Mouse (Mus musculus) forebrain, embryonic 11.5 days (tissue): Measurements from ENCODE around the gene Agtrap. TPM values are rescaled to one million over a fixed set of nuclear protein-coding genes. Genes with fewer than 3 reads are reported as not detected.
"Not testable (repeated sequence)": the region's sequence is repeated elsewhere in the genome, so short reads cannot be mapped to it uniquely, and the experiment has no call there.

Source experiments
- ATAC-seq: fragments of 200-750 bp; cut with Nextera tagmentation; replicated peaks from 2 replicates; pipeline ENCODE4 v1.8.0; 2017; ENCODE audit warnings: moderate TSS enrichment; ENCODE audit not compliant: low FRiP score
- DNase-seq: peaks from one replicate; pipeline ENCODE4 v3.0.0-alpha.2; 2017; ENCODE audit warnings: low spot score
- H3K27ac ChIP-seq: fragments of 300-500 bp; sonication (generic); 2 replicates; pipeline ENCODE4 v1.5.1; 2014; ENCODE audit warnings: low read depth, low read length
- H3K27me3 ChIP-seq: fragments of 300-500 bp; sonication (generic); 2 replicates; pipeline ENCODE4 v1.6.1; 2014; ENCODE audit warnings: mild to moderate bottlenecking, low read length, mixed read lengths; ENCODE audit not compliant: control insufficient read depth, insufficient read depth
- H3K36me3 ChIP-seq: fragments of 300-500 bp; sonication (generic); 2 replicates; pipeline ENCODE4 v1.6.1; 2014; ENCODE audit warnings: mild to moderate bottlenecking, low read length, moderate library complexity, mixed read lengths; ENCODE audit not compliant: control insufficient read depth, insufficient read depth
- H3K4me1 ChIP-seq: fragments of 300-500 bp; sonication (generic); replicated peaks from 2 replicates; pipeline ENCODE4 v1.6.1; 2014; ENCODE audit warnings: low read length, mixed read lengths; ENCODE audit not compliant: control insufficient read depth, insufficient read depth
- H3K4me2 ChIP-seq: fragments of 300-500 bp; sonication (generic); 2 replicates; pipeline ENCODE4 v1.6.1; 2014; ENCODE audit warnings: low read depth, mild to moderate bottlenecking, low read length, moderate library complexity, mixed read lengths; ENCODE audit not compliant: severe bottlenecking
- H3K4me3 ChIP-seq: fragments of 300-500 bp; sonication (generic); 2 replicates; pipeline ENCODE4 v1.5.1; 2014; ENCODE audit warnings: low read depth, low read length
- H3K9ac ChIP-seq: fragments of 300-500 bp; sonication (generic); 2 replicates; pipeline ENCODE4 v1.6.1; 2014; ENCODE audit warnings: low read length
- H3K9me3 ChIP-seq: fragments of 300-500 bp; sonication (generic); 2 replicates; pipeline ENCODE4 v1.6.1; 2016; ENCODE audit warnings: low read length, mixed read lengths; ENCODE audit not compliant: control insufficient read depth
- WGBS: fragments of 180-500 bp; shearing (Covaris S2); extraction: QIAGEN DNeasy Blood & Tissue Kit; methylation state at CpG from one replicate; pipeline ENCODE4 v1.1.7; 2014; 5-methylcytosine and 5-hydroxymethylcytosine counted together
- polyA plus RNA-seq: library from polyadenylated mRNA; unstranded; fragments of >200 nt; fragmentation: Nextera tagmentation; extraction: Ambion mirVana; gene quantifications from 2 replicates; pipeline ENCODE4 v1.2.1, GENCODE M21; 2014

Agtrap gene
- polyA plus RNA-seq, 1 experiment from 2014 or later, result 15.0 TPM

GRCm38 (mm10) chr4:148053417-148053920 is 34.4 kb downstream of the Agtrap start:
- Histone ChIP-seq H3K27me3 (no peaks in the 10 kb centered on the region), H3K4me2 (no peak overlapping the region), H3K27ac (no peak overlapping the region), H3K4me1 (no peaks in the 10 kb centered on the region), H3K4me3 (no peak overlapping the region), H3K36me3 (peaks cover 6% of the 10 kb centered on the region; the same call in 1 of the 2 replicates), H3K9ac (no peak overlapping the region), H3K9me3 (no peaks in the 10 kb centered on the region)
- 94% methylated on average over 12 of the region's 12 CpGs for WGBS
- DNase-seq, result no peak
- no peak for ATAC-seq

- Histone ChIP-seq H3K4me2 (no peak overlapping the region), H3K27ac (no peak overlapping the region), H3K4me3 (no peak overlapping the region), H3K27me3 (no peaks in the 10 kb centered on the region), H3K4me1 (no peaks in the 10 kb centered on the region), H3K9ac (no peak overlapping the region), H3K36me3 (peaks cover 6% of the 10 kb centered on the region; the same call in 1 of the 2 replicates), H3K9me3 (no peaks in the 10 kb centered on the region)
- ATAC-seq, result no peak; the same call in 1 of the 2 replicates
- no peak for DNase-seq
- WGBS, result 74% methylated on average over 2 of the region's 2 CpGs
Measured at GRCm38 (mm10) chr4:148052976-148053375, 34.9 kb downstream of the Agtrap start.

GRCm38 (mm10) chr4:148051886-148052285 is 35.9 kb downstream of the Agtrap start:
- no peak for ATAC-seq
- Histone ChIP-seq H3K27me3 (no peaks in the 10 kb centered on the region), H3K4me2 (no peak overlapping the region), H3K9ac (no peak overlapping the region), H3K36me3 (peaks cover 6% of the 10 kb centered on the region; the same call in 1 of the 2 replicates), H3K9me3 (no peaks in the 10 kb centered on the region), H3K4me3 (no peak overlapping the region), H3K27ac (no peak overlapping the region), H3K4me1 (no peaks in the 10 kb centered on the region)
- DNase-seq, result no peak
- WGBS, result 89% methylated on average over 11 of the region's 11 CpGs

- no peak; the same call in 1 of the 2 replicates for ATAC-seq
- no peak overlapping the region for H3K4me2 ChIP-seq
- H3K27me3 ChIP-seq, result no peaks in the 10 kb centered on the region
- no peaks in the 10 kb centered on the region for H3K9me3 ChIP-seq
- H3K4me3 ChIP-seq, result no peak overlapping the region
- no peaks in the 10 kb centered on the region for H3K4me1 ChIP-seq
- WGBS, result 94% methylated on average over 13 of the region's 13 CpGs
- H3K36me3 ChIP-seq, result peaks cover 6% of the 10 kb centered on the region; the same call in 1 of the 2 replicates
- H3K27ac ChIP-seq, result no peak overlapping the region
- H3K9ac ChIP-seq, result no peak overlapping the region
- no peak for DNase-seq
Measured at GRCm38 (mm10) chr4:148051046-148051776, 36.6 kb downstream of the Agtrap start.

GRCm38 (mm10) chr4:148050396-148050914 is 37.4 kb downstream of the Agtrap start:
- WGBS, result 96% methylated on average over 3 of the region's 3 CpGs
- not testable (repeated sequence) for H3K27ac ChIP-seq, H3K9ac ChIP-seq, H3K4me2 ChIP-seq, H3K4me1 ChIP-seq, H3K27me3 ChIP-seq, H3K4me3 ChIP-seq, DNase-seq, ATAC-seq, H3K9me3 ChIP-seq, H3K36me3 ChIP-seq

- no peaks in the 10 kb centered on the region for H3K27me3 ChIP-seq
- no peaks in the 10 kb centered on the region; the same call in 1 of the 2 replicates for H3K36me3 ChIP-seq
- H3K4me1 ChIP-seq, result no peaks in the 10 kb centered on the region; the same call in 1 of the 2 replicates
- no peak overlapping the region for H3K4me3 ChIP-seq
- no peak overlapping the region for H3K27ac ChIP-seq
- ATAC-seq (no peak), DNase-seq (no peak)
- no peak overlapping the region for H3K9ac ChIP-seq
- H3K9me3 ChIP-seq, result no peaks in the 10 kb centered on the region
- no peak overlapping the region for H3K4me2 ChIP-seq
- WGBS, result 48% methylated on average over 4 of the region's 4 CpGs
Measured at GRCm38 (mm10) chr4:148046450-148047031, 41.3 kb downstream of the Agtrap start.

- no peak overlapping the region for H3K27ac ChIP-seq
- H3K9ac ChIP-seq, result no peak overlapping the region
- ATAC-seq (no peak), DNase-seq (no peak)
- no peak overlapping the region for H3K4me3 ChIP-seq
- no peaks in the 10 kb centered on the region for H3K9me3 ChIP-seq
- H3K36me3 ChIP-seq, result no peaks in the 10 kb centered on the region; the same call in 1 of the 2 replicates
- H3K4me1 ChIP-seq, result peaks cover 8% of the 10 kb centered on the region
- WGBS, result 84% methylated on average over 2 of the region's 2 CpGs
- H3K27me3 ChIP-seq, result no peaks in the 10 kb centered on the region
- no peak overlapping the region for H3K4me2 ChIP-seq
Measured at GRCm38 (mm10) chr4:148044113-148044512, 43.7 kb downstream of the Agtrap start.

GRCm38 (mm10) chr4:148043327-148043726 is 44.5 kb downstream of the Agtrap start:
- not testable (repeated sequence) for H3K4me2 ChIP-seq

More at GRCm38 (mm10) chr4:148043327-148043726, 44.5 kb downstream of the Agtrap start:
- not testable (repeated sequence) for H3K27me3 ChIP-seq, H3K9me3 ChIP-seq, H3K4me1 ChIP-seq, H3K4me3 ChIP-seq, H3K9ac ChIP-seq, DNase-seq, ATAC-seq, H3K27ac ChIP-seq, H3K36me3 ChIP-seq
- WGBS, result 85% methylated on average over 7 of the region's 8 CpGs
